Mouse (Mus musculus): ENCODE results near the gene Gm17018. TPM values are rescaled to one million over a fixed set of nuclear protein-coding genes. Genes with fewer than 3 reads are reported as not detected.

Gene Gm17018
- 23.8 TPM for total RNA-seq (2023)

DNA sequence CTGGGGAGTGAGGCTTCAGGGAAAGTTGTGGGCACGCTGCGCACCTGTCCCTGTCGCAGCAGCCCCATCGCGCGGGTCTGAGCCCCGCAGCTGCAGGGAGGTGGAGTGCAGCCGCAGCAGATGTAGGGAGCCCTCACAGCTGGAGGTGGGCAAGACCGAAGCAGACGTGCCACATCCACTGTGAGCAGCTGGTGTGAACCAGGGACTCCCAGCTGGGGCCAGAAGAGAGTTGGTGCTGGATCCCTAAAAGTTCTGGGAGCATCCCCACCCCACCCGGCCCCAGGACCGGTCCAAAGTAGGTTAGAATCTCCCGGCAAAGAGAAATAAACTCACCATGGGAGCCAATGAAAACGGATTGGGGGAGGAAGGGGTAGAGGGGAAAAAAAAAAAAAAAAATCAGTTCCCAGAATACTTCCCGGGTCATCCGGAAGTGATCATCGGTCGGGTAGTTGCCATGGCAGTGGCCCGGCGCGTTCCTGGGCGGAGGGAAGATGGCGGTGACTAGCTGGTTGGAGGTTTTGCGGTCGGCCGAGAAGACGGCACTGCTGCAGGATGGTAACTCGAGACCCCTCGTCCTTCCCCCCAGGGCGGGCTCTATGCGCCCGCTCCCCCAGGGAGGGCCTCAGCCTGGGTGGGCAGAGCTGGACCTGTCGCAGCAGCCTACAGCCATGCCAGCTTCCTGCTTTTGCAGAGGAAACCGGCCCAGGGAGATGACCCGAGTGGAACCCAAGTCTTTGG, at the start of gene Gm17018, which contains the start of gene Poll:
Gene Gm17018 (plus strand): TSS at position 463 of the 738 bp plus-strand sequence.
Gene Poll (minus strand): TSS at position 379 of the 738 bp plus-strand sequence.

Other genes starting within 250 kb of the Gm17018 start
- gene Btrc, start 196.9 kb upstream of the Gm17018 start, total RNA-seq (2023), result 17.8 TPM
- gene Poll, start 84 bp upstream of the Gm17018 start, total RNA-seq (2023), result 9.0 TPM
- gene Fbxw4, start 99.7 kb downstream of the Gm17018 start, total RNA-seq (2023), result 63.1 TPM
- gene Fgf8, start 182.3 kb downstream of the Gm17018 start, total RNA-seq (2023), result not detected
- 62.4 TPM for gene Npm3, start 189.0 kb downstream of the Gm17018 start, total RNA-seq (2023)
- gene Mgea5, start 223.2 kb downstream of the Gm17018 start, total RNA-seq (2023), result 322 TPM